Mouse (Mus musculus) E14TG2a.4 (cell line): ENCODE results near the gene Cops3.

Source experiments
- CTCF ChIP-seq: conservative IDR thresholded peaks from 2 replicates; pipeline ENCODE4 v1.5.1; 2014; ENCODE audit warnings: low read length
- NANOG ChIP-seq: IDR thresholded peaks from 2 replicates; pipeline ENCODE4 v1.6.1; 2014; ENCODE audit warnings: borderline replicate concordance, low read length, mixed read lengths

GRCm38 (mm10) chr11:59783591-59783990 lies 56.0 kb downstream of the Cops3 start:
- TF ChIP-seq CTCF, result no peak
- TF ChIP-seq NANOG, result no peak
